Mouse (Mus musculus) embryo, embryonic 11.5 days (tissue): Measurements from ENCODE around the gene Ergic1.

Source experiments
- DNase-seq: peaks from one replicate; pipeline ENCODE4 v3.0.0-alpha.2; 2012; ENCODE audit warnings: low read depth, low spot score

The Ergic1 gene

GRCm38 (mm10) chr17:26600913-26601447 is 39.7 kb downstream of the Ergic1 start:
- peak; percentile 14 for DNase-seq

GRCm38 (mm10) chr17:26601514-26601913 is 40.2 kb downstream of the Ergic1 start:
- no peak for DNase-seq

- no peak for DNase-seq
These were observed 40.6 kb downstream of the Ergic1 start for GRCm38 (mm10) chr17:26601926-26602325.

GRCm38 (mm10) chr17:26602371-26602885 is 41.1 kb downstream of the Ergic1 start:
- DNase-seq = no peak

- DNase-seq = no peak
These were observed 42.0 kb downstream of the Ergic1 start for GRCm38 (mm10) chr17:26603311-26603710.

- no peak for DNase-seq
These were observed 44.3 kb downstream of the Ergic1 start for GRCm38 (mm10) chr17:26605636-26606035.

GRCm38 (mm10) chr17:26606516-26606915 is 45.2 kb downstream of the Ergic1 start:
- no peak for DNase-seq

GRCm38 (mm10) chr17:26608348-26608747 is 47.1 kb downstream of the Ergic1 start:
- no peak for DNase-seq

GRCm38 (mm10) chr17:26608877-26609276 is 47.6 kb downstream of the Ergic1 start:
- DNase-seq = no peak

GRCm38 (mm10) chr17:26609820-26610219 is 48.5 kb downstream of the Ergic1 start:
- DNase-seq = no peak

- no peak for DNase-seq
These were observed 50.0 kb downstream of the Ergic1 start for GRCm38 (mm10) chr17:26611328-26611727.

- no peak for DNase-seq
These were observed 50.6 kb downstream of the Ergic1 start for GRCm38 (mm10) chr17:26611918-26612317.

- no peak for DNase-seq
These were observed 53.0 kb downstream of the Ergic1 start for GRCm38 (mm10) chr17:26614286-26614685.

- DNase-seq = no peak
These were observed 53.6 kb downstream of the Ergic1 start for GRCm38 (mm10) chr17:26614708-26615486.

GRCm38 (mm10) chr17:26616696-26617095 is 55.4 kb downstream of the Ergic1 start:
- DNase-seq = no peak

GRCm38 (mm10) chr17:26618498-26618897 is 57.2 kb downstream of the Ergic1 start:
- DNase-seq = no peak

GRCm38 (mm10) chr17:26619577-26619976 is 58.3 kb downstream of the Ergic1 start:
- no peak for DNase-seq

GRCm38 (mm10) chr17:26620292-26620691 is 59.0 kb downstream of the Ergic1 start:
- DNase-seq = no peak

- no peak for DNase-seq
These were observed 59.8 kb downstream of the Ergic1 start for GRCm38 (mm10) chr17:26620786-26621766.

- no peak for DNase-seq
These were observed 60.6 kb downstream of the Ergic1 start for GRCm38 (mm10) chr17:26621912-26622311.

GRCm38 (mm10) chr17:26623991-26624390 is 62.7 kb downstream of the Ergic1 start:
- no peak for DNase-seq

GRCm38 (mm10) chr17:26624999-26625398 is 63.7 kb downstream of the Ergic1 start:
- DNase-seq = no peak
